Mouse (Mus musculus) hematopoietic stem cell, adult 5-6 weeks (primary cell): ENCODE measurements around the gene Ctsk. TPM values are rescaled to one million over a fixed set of nuclear protein-coding genes. Genes with fewer than 3 reads are reported as not detected.

Experiments
- total RNA-seq: library from RNA; stranded (forward); fragments of 172-1452, 232-1000 nt; gene quantifications from 2 replicates; pipeline ENCODE4 v1.2.3, GENCODE M21; 2017

The Ctsk gene
- total RNA-seq, 1 experiment from 2014 or later = not detected

Other genes starting within 250 kb of the Ctsk start
- not detected in 2 replicates for gene Bnipl, start 248.1 kb upstream of the Ctsk start, total RNA-seq
- gene Mindy1, start 217.9 kb upstream of the Ctsk start, total RNA-seq = 42.4 and 45.4 TPM in 2 replicates
- 9.8 and 11.7 TPM in 2 replicates for gene Prune1, start 217.2 kb upstream of the Ctsk start, total RNA-seq
- 8.0 and 9.9 TPM in 2 replicates for gene Anxa9, start 192.1 kb upstream of the Ctsk start, total RNA-seq
- gene Cers2, start 184.5 kb upstream of the Ctsk start, total RNA-seq = 103 and 119 TPM in 2 replicates
- 37.0 and 46.7 TPM in 2 replicates for gene Setdb1, start 142.1 kb upstream of the Ctsk start, total RNA-seq
- gene 4930558C23Rik, start 96.4 kb upstream of the Ctsk start, total RNA-seq = not detected in 2 replicates
- gene Arnt, start 64.9 kb upstream of the Ctsk start, total RNA-seq = 28.8 and 29.3 TPM in 2 replicates
- gene Ctss, start 27.5 kb downstream of the Ctsk start, total RNA-seq = 73.4 and 145 TPM in 2 replicates
- not detected in 2 replicates for gene Hormad1, start 60.4 kb downstream of the Ctsk start, total RNA-seq
- gene Golph3l, start 89.7 kb downstream of the Ctsk start, total RNA-seq = 67.3 and 71.2 TPM in 2 replicates
- gene Ensa, start 125.7 kb downstream of the Ctsk start, total RNA-seq = 106 and 109 TPM in 2 replicates
- 285 and 320 TPM in 2 replicates for gene Mcl1, start 159.5 kb downstream of the Ctsk start, total RNA-seq
- gene Adamtsl4, start 188.7 kb downstream of the Ctsk start, total RNA-seq = 0.13 TPM in 1 of 2 replicates, not detected in the other
- gene Ecm1, start 240.3 kb downstream of the Ctsk start, total RNA-seq = 0.75 and 4.1 TPM in 2 replicates